Mouse (Mus musculus) heart, adult 2 months (tissue): ENCODE measurements at regions not wholly inside any gene's neighbourhood (a gene's known extent, or its start where the extent isn't known, plus 50 kb on each side); places are given as distances from the start of the nearest gene placed in this dataset.

Source experiments
- CTCF ChIP-seq: fragments of 200-600 bp; IDR thresholded peaks from 2 replicates; pipeline ENCODE4 v1.8.1; 2022; ENCODE audit warnings: antibody characterized with exemption, mild to moderate bottlenecking, moderate library complexity
- POLR2A ChIP-seq: fragments of 200-500 bp; IDR thresholded peaks from 2 replicates; pipeline ENCODE4 v1.6.1; 2011; ENCODE audit warnings: mild to moderate bottlenecking, low read depth, low read length, control low read depth; ENCODE audit not compliant: insufficient read depth

GRCm38 (mm10) chr12:77085244-77085643 lies 123.2 kb upstream of the Max start:
- no peak for TF ChIP-seq CTCF
- no peak for TF ChIP-seq POLR2A
